Mouse (Mus musculus) CD8-positive naive resting alpha-beta T cell, adult 2 months (primary cell): ENCODE measurements around the gene Mettl11b.

Source experiments
- DNase-seq, 2 experiments: peaks; one replicate each; pipeline ENCODE4 v3.0.0; 2022; ENCODE audit warnings: low read depth in 2 of 2, low spot score in 2 of 2

Gene Mettl11b

GRCm38 (mm10) chr1:163656432-163656831, 68.6 kb downstream of the Mettl11b start:
- DNase-seq = no peak
